Mouse (Mus musculus) small intestine, adult 2 months (tissue): ENCODE measurements around the gene BC107364. TPM values are rescaled to one million over a fixed set of nuclear protein-coding genes. Genes with fewer than 3 reads are reported as not detected.
"Not testable (repeated sequence)": the region's sequence is repeated elsewhere in the genome, so short reads cannot be mapped to it uniquely, and the experiment has no call there.

ENCODE experiments used
- H3K27ac ChIP-seq: fragments of 200-500 bp; 2 replicates; pipeline ENCODE4 v1.5.1; 2012; ENCODE audit warnings: low read depth, low read length, control low read depth, inconsistent platforms; ENCODE audit not compliant: insufficient read depth
- H3K27me3 ChIP-seq: fragments of 200-500 bp; 2 replicates; pipeline ENCODE4 v1.6.1; 2012; ENCODE audit warnings: mild to moderate bottlenecking, moderate library complexity, low read length, inconsistent platforms; ENCODE audit not compliant: control insufficient read depth, insufficient read depth
- H3K36me3 ChIP-seq: fragments of 200-500 bp; 2 replicates; pipeline ENCODE4 v1.6.1; 2012; ENCODE audit warnings: mild to moderate bottlenecking, low read length, control low read depth, inconsistent platforms; ENCODE audit not compliant: control insufficient read depth, insufficient read depth
- H3K4me1 ChIP-seq: fragments of 200-500 bp; 2 replicates; pipeline ENCODE4 v1.6.1; 2012; ENCODE audit warnings: low read length, inconsistent platforms, mixed read lengths; ENCODE audit not compliant: control insufficient read depth, insufficient read depth, insufficient read length
- H3K4me3 ChIP-seq: fragments of 200-500 bp; 2 replicates; pipeline ENCODE4 v1.5.1; 2012; ENCODE audit warnings: low read depth, mild to moderate bottlenecking, control low read depth, inconsistent platforms, low read length, moderate library complexity
- CTCF ChIP-seq: fragments of 200-500 bp; IDR thresholded peaks from 2 replicates; pipeline ENCODE4 v1.5.1; 2012; ENCODE audit warnings: low read depth, mild to moderate bottlenecking, control low read depth, inconsistent platforms, low read length, moderate library complexity, mixed read lengths; ENCODE audit not compliant: insufficient replicate concordance, insufficient read length; ENCODE audit errors: extremely low read depth
- POLR2A ChIP-seq: fragments of 200-500 bp; IDR thresholded peaks from 2 replicates; pipeline ENCODE4 v1.6.1; 2012; ENCODE audit warnings: low read depth, mild to moderate bottlenecking, control low read depth, inconsistent platforms, low read length, moderate library complexity
- WGBS: fragments of 180-500 bp; shearing (Covaris S2); methylation state at CpG from one replicate; pipeline ENCODE4 v1.1.7; 2018; 5-methylcytosine and 5-hydroxymethylcytosine counted together
- polyA plus RNA-seq: library from polyadenylated mRNA; depleted of rRNA; stranded (reverse); fragments of >200 nt; gene quantifications from 2 replicates; pipeline ENCODE4 v1.2.3, GENCODE M21; 2012

The BC107364 gene
- polyA plus RNA-seq, 1 experiment, result not detected

GRCm38 (mm10) chr3:96411821-96412220 is 40.3 kb downstream of the BC107364 start:
- H3K4me3 ChIP-seq, result no peak overlapping the region
- no peak overlapping the region for H3K27ac ChIP-seq
- TF ChIP-seq CTCF (no peak), POLR2A (no peak)
- H3K36me3 ChIP-seq, result no peaks in the 10 kb centered on the region
- H3K27me3 ChIP-seq, result peaks cover 18% of the 10 kb centered on the region
- 87% methylated on average over 3 of the region's 3 CpGs for WGBS
- peaks cover 9% of the 10 kb centered on the region; the same call in 1 of the 2 replicates for H3K4me1 ChIP-seq

- H3K4me3 ChIP-seq, result no peak overlapping the region
- H3K4me1 ChIP-seq, result peaks cover 9% of the 10 kb centered on the region; the same call in 1 of the 2 replicates
- TF ChIP-seq POLR2A, result no peak
- peaks cover 23% of the 10 kb centered on the region for H3K27me3 ChIP-seq
- no peak overlapping the region for H3K27ac ChIP-seq
- WGBS, result 78% methylated on average over 5 of the region's 5 CpGs
- H3K36me3 ChIP-seq, result no peaks in the 10 kb centered on the region
Measured at GRCm38 (mm10) chr3:96410966-96411365, 41.1 kb downstream of the BC107364 start.

GRCm38 (mm10) chr3:96409701-96410246 is 42.3 kb downstream of the BC107364 start:
- peaks cover 9% of the 10 kb centered on the region; the same call in 1 of the 2 replicates for H3K4me1 ChIP-seq
- H3K36me3 ChIP-seq, result no peaks in the 10 kb centered on the region
- H3K27me3 ChIP-seq, result peaks cover 34% of the 10 kb centered on the region
- H3K27ac ChIP-seq, result no peak overlapping the region
- WGBS, result 7% methylated on average over 31 of the region's 31 CpGs
- H3K4me3 ChIP-seq, result no peak overlapping the region
- TF ChIP-seq CTCF, result no peak
- TF ChIP-seq POLR2A, result no peak

- WGBS, result 91% methylated on average over 10 of the region's 10 CpGs
- peaks cover 50% of the 10 kb centered on the region for H3K27me3 ChIP-seq
- H3K4me1 ChIP-seq, H3K4me3 ChIP-seq, H3K36me3 ChIP-seq, H3K27ac ChIP-seq: not testable (repeated sequence)
Measured at GRCm38 (mm10) chr3:96408111-96408510, 44.0 kb downstream of the BC107364 start.

- no peak overlapping the region for H3K4me3 ChIP-seq
- WGBS, result 64% methylated on average over 32 of the region's 32 CpGs
- peaks cover 11% of the 10 kb centered on the region for H3K4me1 ChIP-seq
- H3K36me3 ChIP-seq, result no peaks in the 10 kb centered on the region
- H3K27me3 ChIP-seq, result peaks cover 65% of the 10 kb centered on the region
- H3K27ac ChIP-seq, result no peak overlapping the region
- TF ChIP-seq POLR2A, result no peak
- TF ChIP-seq CTCF, result no peak
Measured at GRCm38 (mm10) chr3:96405541-96406503, 46.3 kb downstream of the BC107364 start.

GRCm38 (mm10) chr3:96405004-96405403 is 47.1 kb downstream of the BC107364 start:
- TF ChIP-seq POLR2A (no peak), CTCF (no peak)
- Histone ChIP-seq H3K4me3 (no peak overlapping the region), H3K27me3 (peaks cover 66% of the 10 kb centered on the region), H3K27ac (no peak overlapping the region), H3K36me3 (no peaks in the 10 kb centered on the region), H3K4me1 (peaks cover 11% of the 10 kb centered on the region)
- 27% methylated on average over 11 of the region's 11 CpGs for WGBS

- no peak for TF ChIP-seq POLR2A
- no peak for TF ChIP-seq CTCF
- 3% methylated on average over 26 of the region's 26 CpGs for WGBS
- Histone ChIP-seq H3K27ac (no peak overlapping the region), H3K4me1 (peaks cover 8% of the 10 kb centered on the region; the same call in 1 of the 2 replicates), H3K4me3 (no peak overlapping the region), H3K27me3 (peaks cover 66% of the 10 kb centered on the region), H3K36me3 (no peaks in the 10 kb centered on the region)
Measured at GRCm38 (mm10) chr3:96404450-96404849, 47.7 kb downstream of the BC107364 start.
